Mouse (Mus musculus) limb, embryonic 11.5 days (tissue): ENCODE data around the gene Lyg2. TPM values are rescaled to one million over a fixed set of nuclear protein-coding genes. Genes with fewer than 3 reads are reported as not detected.
A peak's percentile ranks its signal among the peaks of the same experiment; 100 is the strongest.

Source experiments
- ATAC-seq: fragments of 200-750 bp; cut with Nextera tagmentation; 2 replicates; pipeline ENCODE4 v1.8.0; 2017; ENCODE audit warnings: low read depth; ENCODE audit not compliant: insufficient number of reproducible peaks, low FRiP score, low TSS enrichment
- DNase-seq: peaks from one replicate; pipeline ENCODE4 v3.0.0-alpha.2; 2015; ENCODE audit warnings: low spot score
- H3K27ac ChIP-seq: fragments of 300-500 bp; sonication (generic); replicated peaks from 2 replicates; pipeline ENCODE4 v1.5.1; 2014; ENCODE audit warnings: low read depth, mild to moderate bottlenecking, low read length
- H3K27me3 ChIP-seq: fragments of 300-500 bp; sonication (generic); 2 replicates; pipeline ENCODE4 v1.6.1; 2014; ENCODE audit warnings: mild to moderate bottlenecking, low read length, mixed read lengths; ENCODE audit not compliant: control insufficient read depth, insufficient read depth
- H3K36me3 ChIP-seq: fragments of 300-500 bp; sonication (generic); 2 replicates; pipeline ENCODE4 v1.6.1; 2014; ENCODE audit warnings: mild to moderate bottlenecking, low read length, moderate library complexity, mixed read lengths; ENCODE audit not compliant: control insufficient read depth, insufficient read depth
- H3K4me1 ChIP-seq: fragments of 300-500 bp; sonication (generic); 2 replicates; pipeline ENCODE4 v1.6.1; 2014; ENCODE audit warnings: low read length, mixed read lengths; ENCODE audit not compliant: control insufficient read depth, insufficient read depth
- H3K4me2 ChIP-seq: fragments of 300-500 bp; sonication (generic); 2 replicates; pipeline ENCODE4 v1.6.1; 2014; ENCODE audit warnings: low read depth, mild to moderate bottlenecking, moderate library complexity; ENCODE audit not compliant: severe bottlenecking
- H3K4me3 ChIP-seq: fragments of 300-500 bp; sonication (generic); 2 replicates; pipeline ENCODE4 v1.5.1; 2014; ENCODE audit warnings: low read depth, low read length
- H3K9ac ChIP-seq: fragments of 300-500 bp; sonication (generic); 2 replicates; pipeline ENCODE4 v1.6.1; 2014; ENCODE audit warnings: mild to moderate bottlenecking, low read length
- H3K9me3 ChIP-seq: fragments of 300-500 bp; sonication (generic); 2 replicates; pipeline ENCODE4 v1.6.1; 2016; ENCODE audit warnings: low read length; ENCODE audit not compliant: control insufficient read depth
- WGBS: fragments of 180-500 bp; shearing (Covaris S2); extraction: QIAGEN DNeasy Blood & Tissue Kit; methylation state at CpG from one replicate; pipeline ENCODE4 v1.1.7; 2014; 5-methylcytosine and 5-hydroxymethylcytosine counted together
- polyA plus RNA-seq: library from polyadenylated mRNA; unstranded; fragments of >200 nt; fragmentation: Nextera tagmentation; extraction: Ambion mirVana; gene quantifications from 2 replicates; pipeline ENCODE4 v1.2.1, GENCODE M21; 2014

Gene Lyg2
- polyA plus RNA-seq, 1 experiment from 2014 or later, result not detected

DNA sequence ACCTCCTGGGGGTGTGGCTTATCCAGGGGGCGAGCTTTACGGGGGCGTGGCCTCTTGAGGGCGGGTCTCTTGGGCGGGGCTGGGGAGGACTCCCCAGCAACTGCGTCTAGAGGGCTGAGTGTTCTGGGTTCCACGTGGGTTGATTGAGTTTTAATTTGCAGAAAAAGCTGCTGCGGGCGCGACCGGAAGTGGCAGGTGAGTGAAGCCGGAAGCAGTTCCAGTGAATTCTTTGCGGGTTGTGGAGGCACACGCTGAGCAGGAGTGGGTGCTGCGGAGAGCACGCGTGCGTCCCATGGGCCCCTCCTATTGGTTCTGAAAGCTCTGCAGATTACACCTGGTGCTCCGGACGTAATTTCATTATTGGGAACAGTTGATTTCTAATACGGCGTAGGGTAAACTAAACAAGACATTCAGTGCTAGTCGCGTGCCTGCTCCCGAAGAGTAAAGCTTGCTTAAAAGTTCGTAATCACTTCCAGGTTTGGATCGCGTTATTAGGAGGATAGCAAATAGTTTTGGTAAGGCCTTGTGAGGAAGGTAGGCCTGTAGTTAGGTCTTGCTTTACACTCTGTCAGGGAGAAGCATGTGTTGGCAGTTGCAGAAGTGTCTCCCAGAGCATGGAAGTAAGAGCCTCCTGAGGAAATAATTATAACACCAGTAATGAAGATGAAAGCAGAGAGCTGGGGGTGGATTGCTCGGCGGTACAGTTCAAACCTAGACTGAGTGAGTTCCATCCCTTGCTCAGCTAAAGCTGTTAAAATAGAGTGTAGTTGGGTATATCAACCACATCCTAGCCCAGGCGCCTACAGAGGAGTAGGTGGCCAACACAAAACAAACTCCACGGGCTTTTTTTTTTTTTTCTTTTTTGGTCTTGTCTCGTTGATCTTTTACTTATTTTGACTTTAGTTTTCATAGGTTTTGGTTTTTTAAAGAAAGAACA lies 43.9 kb downstream of the Lyg2 start:
- DNase-seq (peak; percentile 84), ATAC-seq (peak; percentile 90)
- Histone ChIP-seq H3K4me1 (no peaks in the 10 kb centered on the region), H3K4me3 (peak overlapping the region; percentile 45), H3K27me3 (no peaks in the 10 kb centered on the region), H3K9me3 (no peaks in the 10 kb centered on the region; the same call in 1 of the 2 replicates), H3K36me3 (peaks cover 8% of the 10 kb centered on the region; the same call in 1 of the 2 replicates), H3K4me2 (peak overlapping the region; percentile 73), H3K9ac (peak overlapping the region; percentile 24), H3K27ac (0 out of 2 replicates have a peak overlapping the region, but pooled peaks have one; percentile 42)
- 6% methylated on average over 33 of the region's 33 CpGs for WGBS

DNA sequence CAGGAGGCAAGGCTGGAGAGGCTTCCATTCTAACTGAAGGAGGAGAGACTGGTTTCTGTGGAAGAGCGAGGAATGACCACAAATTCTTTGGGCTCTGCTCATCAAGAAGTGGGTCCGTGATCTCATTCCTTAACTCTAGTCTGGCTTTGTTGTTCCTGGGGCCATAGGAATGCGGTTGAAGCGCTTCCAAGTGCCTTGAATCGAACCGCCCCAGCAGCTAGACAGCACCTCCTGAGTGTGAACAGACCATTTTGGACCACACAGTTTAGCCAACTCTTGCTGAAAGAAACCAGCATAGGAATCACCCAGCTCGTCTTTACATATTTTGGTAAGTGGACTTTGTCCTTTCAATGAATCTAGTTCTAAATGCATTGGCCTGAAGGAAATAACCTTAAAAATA lies 44.6 kb downstream of the Lyg2 start, which contains the start of gene Lipt1:
Lipt1 (plus strand) TSS at position 35 of the 400 bp plus-strand sequence.
- Histone ChIP-seq H3K9me3 (no peaks in the 10 kb centered on the region; the same call in 1 of the 2 replicates), H3K27me3 (no peaks in the 10 kb centered on the region), H3K4me2 (peak within 1 kb of the TSS; percentile 73), H3K9ac (peak within 1 kb of the TSS; percentile 24), H3K36me3 (peaks cover 8% of the 10 kb centered on the region; the same call in 1 of the 2 replicates), H3K27ac (0 out of 2 replicates have a peak within 1 kb of the TSS, but pooled peaks have one; percentile 42), H3K4me1 (no peaks in the 10 kb centered on the region), H3K4me3 (peak within 1 kb of the TSS; percentile 45)
- ATAC-seq (peak; percentile 77), DNase-seq (no peak)
- 8% methylated on average over 7 of the region's 7 CpGs for WGBS

GRCm38 (mm10) chr1:37869362-37869761 lies 46.9 kb downstream of the Lyg2 start:
- WGBS, result 56% methylated on average over 2 of the region's 2 CpGs
- no peak overlapping the region for H3K4me2 ChIP-seq

GRCm38 (mm10) chr1:37868640-37869039 lies 47.7 kb downstream of the Lyg2 start:
- Histone ChIP-seq H3K4me1 (no peaks in the 10 kb centered on the region), H3K4me3 (no peak overlapping the region), H3K27me3 (no peaks in the 10 kb centered on the region), H3K9ac (no peak overlapping the region), H3K9me3 (no peaks in the 10 kb centered on the region), H3K4me2 (no peak overlapping the region), H3K27ac (no peak overlapping the region), H3K36me3 (no peaks in the 10 kb centered on the region)
- ATAC-seq (no peak), DNase-seq (no peak)
- 65% methylated on average over 10 of the region's 10 CpGs for WGBS

More at GRCm38 (mm10) chr1:37869362-37869761, 46.9 kb downstream of the Lyg2 start:
- Histone ChIP-seq H3K4me3 (no peak overlapping the region), H3K27me3 (no peaks in the 10 kb centered on the region), H3K36me3 (no peaks in the 10 kb centered on the region), H3K27ac (no peak overlapping the region), H3K9me3 (no peaks in the 10 kb centered on the region), H3K9ac (no peak overlapping the region), H3K4me1 (no peaks in the 10 kb centered on the region)
- DNase-seq (no peak), ATAC-seq (no peak)

DNA sequence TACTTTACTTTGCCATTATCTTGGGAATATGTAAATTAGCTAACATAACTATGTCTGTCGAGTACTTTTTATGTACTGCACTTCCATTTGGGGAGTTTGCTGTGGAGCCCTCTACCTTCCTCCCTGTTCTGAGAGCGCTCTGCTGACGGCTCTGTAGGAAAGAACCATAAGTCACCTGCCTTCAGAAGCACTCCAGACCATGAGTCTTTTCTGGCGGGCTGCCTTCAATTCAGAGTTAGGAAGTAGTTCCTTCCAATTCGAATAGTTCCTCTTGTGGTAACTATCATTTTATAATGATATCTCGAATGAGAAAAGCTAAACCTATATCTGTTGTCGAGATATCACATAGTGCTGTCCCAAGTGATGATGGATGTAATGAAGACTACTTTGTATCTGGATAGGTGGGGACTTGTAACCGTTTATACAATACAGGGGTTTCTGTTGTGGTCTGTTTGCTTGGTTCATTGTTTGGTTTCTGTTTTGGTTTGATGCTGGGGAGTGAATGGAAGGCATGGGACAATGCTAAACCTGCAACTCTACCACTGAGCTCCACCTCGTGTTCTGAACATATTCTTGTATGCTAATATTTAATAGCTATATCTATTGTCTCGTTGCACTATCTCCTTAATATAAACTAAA lies 48.5 kb downstream of the Lyg2 start:
- Histone ChIP-seq H3K27ac (no peak overlapping the region), H3K4me1 (no peaks in the 10 kb centered on the region), H3K36me3 (no peaks in the 10 kb centered on the region), H3K4me3 (no peak overlapping the region), H3K9me3 (no peaks in the 10 kb centered on the region), H3K9ac (no peak overlapping the region), H3K4me2 (no peak overlapping the region), H3K27me3 (no peaks in the 10 kb centered on the region)
- 68% methylated on average over 10 of the region's 10 CpGs for WGBS
- ATAC-seq (no peak), DNase-seq (no peak)

- Histone ChIP-seq H3K27me3 (no peaks in the 10 kb centered on the region), H3K9me3 (no peaks in the 10 kb centered on the region), H3K27ac (no peak overlapping the region), H3K4me3 (no peak overlapping the region), H3K36me3 (no peaks in the 10 kb centered on the region), H3K4me1 (no peaks in the 10 kb centered on the region), H3K9ac (no peak overlapping the region), H3K4me2 (no peak overlapping the region)
- 67% methylated on average over 1 of the region's 1 CpGs for WGBS
- DNase-seq (peak; percentile 62), ATAC-seq (no peak)
These were observed 49.2 kb downstream of the Lyg2 start for GRCm38 (mm10) chr1:37867056-37867455.

DNA sequence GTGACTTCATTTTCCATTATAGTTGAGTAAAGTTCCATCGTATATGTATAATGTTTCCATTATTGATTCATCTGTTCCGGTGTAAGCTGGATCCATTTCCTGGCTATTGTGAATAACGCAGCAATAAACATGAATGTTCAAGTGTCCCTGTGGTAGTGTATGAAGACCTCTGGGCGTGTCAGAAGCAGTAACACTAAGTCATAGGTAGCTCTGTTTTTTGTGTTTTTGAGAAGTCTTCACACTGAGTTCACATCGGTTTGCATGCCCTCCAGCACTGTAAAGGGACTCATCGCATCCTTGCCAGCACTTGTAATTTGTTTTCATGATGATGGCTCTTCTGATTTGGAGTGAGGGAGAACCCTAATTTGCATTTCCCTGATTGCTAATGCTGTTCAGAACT lies 50.0 kb downstream of the Lyg2 start, which contains the start of gene Tsga10:
Tsga10 (minus strand) TSS at position 144 of the 400 bp plus-strand sequence.
- peak within 1 kb of the TSS; percentile 65 for H3K4me2 ChIP-seq
- H3K4me3 ChIP-seq, result peak within 1 kb of the TSS; percentile 59
- DNase-seq (no peak), ATAC-seq (no peak)
- H3K27me3 ChIP-seq, result no peaks in the 10 kb centered on the region
- H3K4me1 ChIP-seq, result no peaks in the 10 kb centered on the region
- H3K36me3 ChIP-seq, result no peaks in the 10 kb centered on the region
- WGBS, result 87% methylated on average over 6 of the region's 6 CpGs
- H3K9me3 ChIP-seq, result no peaks in the 10 kb centered on the region
- peak within 1 kb of the TSS; percentile 56; the same call in 1 of the 2 replicates for H3K9ac ChIP-seq
- H3K27ac ChIP-seq, result no peak within 1 kb of the TSS
